Mouse (Mus musculus) megakaryocyte-erythroid progenitor cell, adult 5-6 weeks (primary cell): ENCODE results near the gene Armc10. TPM values are rescaled to one million over a fixed set of nuclear protein-coding genes. Genes with fewer than 3 reads are reported as not detected.
"Not testable (repeated sequence)": the region's sequence is repeated elsewhere in the genome, so short reads cannot be mapped to it uniquely, and the experiment has no call there.

Source experiments
- ATAC-seq: replicated peaks from 2 replicates; pipeline ENCODE4 v1.8.0; 2016; ENCODE audit warnings: mild to moderate bottlenecking, inconsistent platforms; ENCODE audit not compliant: severe bottlenecking, poor library complexity, low FRiP score, low TSS enrichment
- total RNA-seq, 2 experiments: library from RNA; stranded (forward) in 1 of 2; stranded (reverse) in 1 of 2; fragments of 200-1000, 215-1000 nt in 1 of 2; fragments of >200 nt in 1 of 2; fragmentation: Nextera tagmentation in 1 of 2; gene quantifications; 2 replicates each; pipeline ENCODE4 v1.2.3; 2014 to 2017

The Armc10 gene
- total RNA-seq, 2 experiments from 2014 or later: 43.9 to 49.9 TPM

- no peak for ATAC-seq
These were observed 54.7 kb downstream of the Armc10 start for GRCm38 (mm10) chr5:21700272-21700821.

GRCm38 (mm10) chr5:21700934-21701333 is 55.3 kb downstream of the Armc10 start:
- ATAC-seq: peak; percentile 70

- peak; percentile 93 for ATAC-seq
These were observed 55.9 kb downstream of the Armc10 start, which contains the start of gene Napepld for GRCm38 (mm10) chr5:21701351-21702008. Gene Napepld (minus strand): TSS chr5:21701396.

- ATAC-seq: no peak
These were observed 56.4 kb downstream of the Armc10 start for GRCm38 (mm10) chr5:21702009-21702364.

GRCm38 (mm10) chr5:21702873-21703475 is 57.4 kb downstream of the Armc10 start:
- no peak for ATAC-seq

- ATAC-seq: no peak
These were observed 58.1 kb downstream of the Armc10 start for GRCm38 (mm10) chr5:21703708-21704107.

- ATAC-seq: no peak
These were observed 60.9 kb downstream of the Armc10 start for GRCm38 (mm10) chr5:21706546-21706945.

GRCm38 (mm10) chr5:21708011-21708410 is 62.4 kb downstream of the Armc10 start:
- not testable (repeated sequence) for ATAC-seq

Other genes with a start within 250 kb of the Armc10 start
- gene Ccdc146, start 221.1 kb upstream of the Armc10 start, total RNA-seq (2014; fragmentation: Nextera tagmentation): not detected in 2 replicates
- gene Ccdc146, start 221.1 kb upstream of the Armc10 start, total RNA-seq (2017): not detected in 2 replicates
- 12.4 and 15.2 TPM in 2 replicates for gene Fam185a, start 220.9 kb upstream of the Armc10 start, total RNA-seq (2014; fragmentation: Nextera tagmentation)
- gene Fam185a, start 220.9 kb upstream of the Armc10 start, total RNA-seq (2017): 10.8 and 25.8 TPM in 2 replicates
- not detected in 2 replicates for gene Lrrc17, start 102.3 kb upstream of the Armc10 start, total RNA-seq (2014; fragmentation: Nextera tagmentation)
- gene Lrrc17, start 102.3 kb upstream of the Armc10 start, total RNA-seq (2017): not detected in 2 replicates
- 1.8 and 7.1 TPM in 2 replicates for gene Fbxl13, start 179 bp upstream of the Armc10 start, total RNA-seq (2014; fragmentation: Nextera tagmentation)
- gene Fbxl13, start 179 bp upstream of the Armc10 start, total RNA-seq (2017): 2.3 and 3.3 TPM in 2 replicates
- gene Napepld, start 55.6 kb downstream of the Armc10 start, total RNA-seq (2014; fragmentation: Nextera tagmentation): 2.3 and 3.7 TPM in 2 replicates
- gene Napepld, start 55.6 kb downstream of the Armc10 start, total RNA-seq (2017): 1.4 and 3.0 TPM in 2 replicates
- gene Pmpcb, start 91.3 kb downstream of the Armc10 start, total RNA-seq (2014; fragmentation: Nextera tagmentation): 106 and 173 TPM in 2 replicates
- 115 and 144 TPM in 2 replicates for gene Pmpcb, start 91.3 kb downstream of the Armc10 start, total RNA-seq (2017)
- gene Dnajc2, start 139.4 kb downstream of the Armc10 start, total RNA-seq (2014; fragmentation: Nextera tagmentation): 83.7 and 90.8 TPM in 2 replicates
- gene Dnajc2, start 139.4 kb downstream of the Armc10 start, total RNA-seq (2017): 295 and 297 TPM in 2 replicates
- 112 and 129 TPM in 2 replicates for gene Psmc2, start 139.5 kb downstream of the Armc10 start, total RNA-seq (2014; fragmentation: Nextera tagmentation)
- gene Psmc2, start 139.5 kb downstream of the Armc10 start, total RNA-seq (2017): 158 and 160 TPM in 2 replicates
- gene Slc26a5, start 219.8 kb downstream of the Armc10 start, total RNA-seq (2014; fragmentation: Nextera tagmentation): not detected in 2 replicates
- not detected in 2 replicates for gene Slc26a5, start 219.8 kb downstream of the Armc10 start, total RNA-seq (2017)